Mouse (Mus musculus): ENCODE data around the gene Gtf2ird1.
"Not testable (repeated sequence)": the region's sequence is repeated elsewhere in the genome, so short reads cannot be mapped to it uniquely, and the experiment has no call there.

Gtf2ird1 gene

GRCm38 (mm10) chr5:134456503-134456962, at the start of gene Gtf2ird1:
TSS of gene Gtf2ird1 (minus strand) at chr5:134456716.
- DNase-seq (ENCODE audit: low read depth, low spot score) = peak; percentile 57

- no peak for DNase-seq (ENCODE audit: low read depth, low spot score)
Measured at GRCm38 (mm10) chr5:134505810-134506292, 49.3 kb upstream of the Gtf2ird1 start.

DNA sequence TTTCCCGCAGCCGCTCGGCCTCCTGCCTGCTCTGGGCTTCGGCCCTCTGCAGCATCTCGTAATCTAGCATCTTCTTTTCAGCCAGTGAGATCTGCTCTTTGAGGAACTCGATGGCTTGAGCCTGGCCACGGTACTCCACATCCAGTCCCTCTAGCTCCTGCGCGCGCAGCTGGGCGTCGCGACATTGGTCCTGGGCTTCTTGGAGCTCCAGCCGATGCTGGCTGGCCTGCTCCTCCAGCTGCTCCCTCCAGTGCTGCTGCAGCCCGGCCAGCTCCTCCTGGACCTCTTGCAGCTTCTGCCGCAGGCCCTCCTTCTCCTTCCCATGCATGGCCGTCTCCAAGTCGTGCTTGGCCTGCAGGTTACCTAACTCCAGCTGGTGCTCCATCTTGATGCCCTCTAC, 46.1 kb upstream of the Gtf2ird1 start:
- DNase-seq (ENCODE audit: low read depth, low spot score) = no peak

- no peak for DNase-seq (ENCODE audit: low read depth, low spot score)
Measured at GRCm38 (mm10) chr5:134501453-134501852, 44.9 kb upstream of the Gtf2ird1 start.

DNA sequence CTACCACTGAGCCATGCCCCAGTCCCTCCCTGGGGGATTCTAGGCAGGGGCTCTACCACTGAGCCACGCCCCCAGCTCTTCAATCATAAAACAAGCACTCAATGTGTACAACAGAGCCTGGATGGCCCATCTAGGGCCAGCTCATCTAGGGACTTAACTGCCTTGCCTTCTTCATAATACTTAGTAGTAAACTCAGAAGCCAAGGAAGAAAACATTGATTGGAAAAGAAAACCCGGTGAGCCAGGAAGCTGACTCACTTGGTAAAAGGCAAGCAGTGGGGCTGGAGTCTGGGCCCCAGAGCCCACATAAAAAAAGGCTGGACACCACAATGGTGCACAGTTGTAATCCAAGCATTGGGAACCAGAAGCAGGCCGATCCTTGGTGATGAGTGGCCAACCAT, 44.2 kb upstream of the Gtf2ird1 start:
- no peak for DNase-seq (ENCODE audit: low read depth, low spot score)

DNA sequence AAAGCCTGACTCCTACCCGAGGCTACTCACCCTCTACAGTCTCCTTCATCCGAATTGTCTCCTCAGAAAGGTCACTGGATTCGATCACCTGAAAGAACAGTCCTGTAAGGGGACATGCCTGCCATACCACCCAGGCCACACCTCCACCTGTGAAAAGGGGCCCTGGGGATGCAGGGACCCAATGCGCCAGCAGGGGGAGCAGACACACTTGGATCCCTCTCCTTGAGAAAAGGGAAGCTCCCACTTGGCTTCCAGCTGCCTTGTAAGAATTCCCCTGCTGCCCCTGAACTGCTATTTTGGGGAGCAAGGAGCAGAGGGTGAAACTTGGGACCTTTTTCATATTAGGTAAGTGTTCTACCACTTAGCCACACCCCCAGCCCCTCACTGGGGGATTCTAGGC, 43.5 kb upstream of the Gtf2ird1 start:
- no peak for DNase-seq (ENCODE audit: low read depth, low spot score)

- DNase-seq (ENCODE audit: low read depth, low spot score) = no peak
Measured at GRCm38 (mm10) chr5:134497026-134497425, 40.5 kb upstream of the Gtf2ird1 start.

DNA sequence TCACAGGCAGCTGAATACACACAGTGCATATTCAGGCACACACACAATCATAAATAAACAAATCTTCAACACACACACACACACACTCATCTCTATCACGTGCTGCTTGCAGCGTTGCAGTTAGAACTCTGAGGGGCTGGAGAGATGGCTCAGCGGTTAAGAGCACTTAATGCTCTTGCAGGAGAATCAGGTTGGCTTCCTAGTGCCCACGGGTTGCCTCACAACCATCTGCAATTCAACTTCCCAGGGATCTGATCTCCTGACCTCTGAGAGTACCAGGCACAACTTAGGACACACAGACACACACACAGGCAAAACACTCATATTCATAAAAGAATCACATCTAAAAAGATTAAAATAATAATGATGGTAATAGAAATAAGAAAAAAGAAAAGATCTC, 39.3 kb upstream of the Gtf2ird1 start:
- DNase-seq (ENCODE audit: low read depth, low spot score) = no peak

DNA sequence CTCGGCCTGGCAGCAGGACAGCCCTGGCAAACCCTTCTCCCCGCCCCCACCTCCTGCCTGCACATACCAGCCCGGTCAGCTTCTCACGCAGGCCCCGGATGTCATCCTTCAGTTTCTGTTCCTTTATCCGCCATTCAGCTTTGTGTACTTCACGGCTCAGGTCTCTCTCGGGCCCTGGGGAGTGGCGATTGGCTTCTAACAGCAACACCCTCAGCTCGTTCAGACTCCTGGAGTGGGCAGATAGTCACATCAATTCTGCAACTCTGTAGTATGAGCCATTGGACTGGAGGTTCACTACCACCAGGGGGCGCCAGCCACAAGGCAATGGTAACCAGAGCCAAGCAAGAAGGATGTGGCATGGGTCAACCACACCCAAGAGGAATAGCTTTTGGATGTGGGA, 37.6 kb upstream of the Gtf2ird1 start:
- DNase-seq (ENCODE audit: low read depth, low spot score) = peak; percentile 69

DNA sequence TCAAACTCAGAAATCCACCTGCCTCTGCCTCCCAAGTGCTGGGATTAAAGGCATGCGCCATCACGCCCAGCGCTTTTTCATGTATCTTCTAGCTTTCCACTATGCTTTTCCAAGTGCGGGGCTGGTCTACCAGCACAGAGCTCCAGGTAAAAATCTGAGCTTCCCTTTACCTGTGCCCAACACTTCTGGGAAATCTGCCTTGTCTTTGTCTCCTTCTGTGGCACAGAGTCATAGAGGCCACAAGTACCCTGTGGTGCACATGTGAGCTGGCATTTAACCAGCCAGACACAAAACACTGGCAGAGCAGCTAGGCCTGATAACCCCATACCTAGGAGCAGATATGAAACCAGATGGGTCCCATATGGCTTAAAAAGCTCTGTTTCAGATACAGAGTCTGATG, 36.4 kb upstream of the Gtf2ird1 start:
- DNase-seq (ENCODE audit: low read depth, low spot score) = no peak

DNA sequence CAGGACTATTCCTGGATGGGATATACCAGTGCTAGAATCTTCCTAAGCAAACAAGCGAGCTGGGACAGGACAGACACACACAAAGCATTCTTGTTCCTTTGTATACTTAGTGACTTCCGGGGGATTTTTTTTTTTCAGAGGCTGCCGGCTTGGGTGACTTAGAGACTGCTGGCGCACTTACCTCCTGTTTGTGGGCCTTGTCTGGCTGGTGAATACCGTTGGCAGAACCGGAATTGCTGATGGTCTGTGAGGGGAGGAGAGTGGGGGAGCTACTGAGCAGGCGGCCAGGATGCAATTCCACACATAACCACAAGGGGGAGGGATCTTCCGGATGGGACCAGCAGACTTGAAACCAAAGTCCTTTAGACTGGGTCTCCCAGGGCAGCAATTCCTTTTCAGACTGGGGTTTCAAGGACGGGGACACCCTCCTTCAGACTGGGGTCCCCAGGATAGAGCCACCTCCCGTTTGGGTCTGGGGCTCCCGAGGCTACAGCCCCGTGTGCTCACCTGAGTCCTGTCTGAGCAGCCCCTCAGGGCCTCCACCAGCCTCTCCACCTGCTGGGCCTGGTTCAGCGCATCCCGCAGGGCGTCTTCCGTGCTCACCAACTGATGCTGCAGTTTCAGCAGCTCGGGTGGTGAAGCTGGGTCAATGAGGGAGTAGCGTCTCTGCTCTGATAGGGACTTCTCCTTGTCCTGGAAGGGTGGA, 35.3 kb upstream of the Gtf2ird1 start:
- DNase-seq (ENCODE audit: low read depth, low spot score) = peak; percentile 73

DNA sequence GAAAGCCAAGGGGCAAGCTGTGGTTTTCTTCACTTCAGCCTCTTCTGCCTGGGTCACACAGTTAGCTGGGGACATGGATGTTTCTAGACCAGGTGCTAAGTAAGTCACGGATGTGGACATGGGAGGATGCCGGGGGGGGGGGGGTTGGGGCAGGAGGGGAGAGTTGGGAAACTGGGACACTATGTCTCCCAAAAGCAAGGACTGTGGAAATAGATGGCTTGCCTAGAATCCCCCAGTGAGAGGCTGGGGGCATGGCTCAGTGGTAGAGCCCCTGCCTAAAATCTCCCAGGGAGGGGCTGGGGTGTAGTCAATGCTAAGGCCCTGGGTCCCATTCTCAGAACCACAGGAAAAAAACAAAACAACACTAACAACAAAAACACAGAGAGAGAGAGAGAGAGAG, 34.7 kb upstream of the Gtf2ird1 start:
- DNase-seq (ENCODE audit: low read depth, low spot score) = no peak

DNA sequence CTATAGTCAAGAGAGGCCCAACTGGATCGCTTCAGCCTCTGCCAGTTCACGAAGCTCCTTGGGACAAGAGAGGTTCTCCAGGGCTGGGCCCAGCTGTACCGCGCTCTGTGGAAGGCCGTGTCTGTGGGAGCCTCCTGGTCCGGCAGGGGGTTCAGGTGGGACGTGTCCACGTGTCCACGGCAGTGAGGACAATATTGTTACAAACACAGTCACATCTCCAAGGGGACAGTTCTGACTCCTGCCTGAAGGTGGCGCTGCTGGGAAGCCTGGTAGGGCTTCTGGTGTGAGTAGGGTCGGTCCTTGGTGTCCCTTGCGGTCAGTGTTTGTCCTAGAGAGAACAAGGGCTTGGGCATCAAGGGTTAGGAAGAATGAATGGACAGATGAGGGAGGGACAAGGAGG, 33.9 kb upstream of the Gtf2ird1 start:
- DNase-seq (ENCODE audit: low read depth, low spot score) = no peak

GRCm38 (mm10) chr5:134489583-134489982, 33.1 kb upstream of the Gtf2ird1 start:
- no peak for DNase-seq (ENCODE audit: low read depth, low spot score)

- DNase-seq (ENCODE audit: low read depth, low spot score) = no peak
Measured at GRCm38 (mm10) chr5:134488596-134488995, 32.1 kb upstream of the Gtf2ird1 start.

DNA sequence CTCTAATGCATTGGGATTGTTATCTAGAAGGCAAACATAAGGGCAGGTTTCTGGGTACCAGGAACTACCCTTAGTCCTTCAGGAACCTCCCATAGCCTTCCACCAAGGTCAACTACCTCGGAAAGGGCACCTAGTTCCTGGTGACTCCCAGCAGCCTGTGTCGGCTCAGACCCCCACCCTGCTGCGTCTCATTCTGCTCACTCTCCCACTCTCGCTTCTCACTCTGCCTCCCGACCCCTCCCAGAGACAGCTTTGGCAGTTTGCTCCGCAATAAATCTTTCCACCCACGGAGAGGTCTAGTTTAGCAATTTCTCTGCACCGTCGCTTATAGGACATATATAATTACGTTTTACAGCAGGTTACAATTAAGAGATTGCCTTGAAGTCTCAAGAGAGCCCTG, 31.5 kb upstream of the Gtf2ird1 start:
- no peak for DNase-seq (ENCODE audit: low read depth, low spot score)

DNA sequence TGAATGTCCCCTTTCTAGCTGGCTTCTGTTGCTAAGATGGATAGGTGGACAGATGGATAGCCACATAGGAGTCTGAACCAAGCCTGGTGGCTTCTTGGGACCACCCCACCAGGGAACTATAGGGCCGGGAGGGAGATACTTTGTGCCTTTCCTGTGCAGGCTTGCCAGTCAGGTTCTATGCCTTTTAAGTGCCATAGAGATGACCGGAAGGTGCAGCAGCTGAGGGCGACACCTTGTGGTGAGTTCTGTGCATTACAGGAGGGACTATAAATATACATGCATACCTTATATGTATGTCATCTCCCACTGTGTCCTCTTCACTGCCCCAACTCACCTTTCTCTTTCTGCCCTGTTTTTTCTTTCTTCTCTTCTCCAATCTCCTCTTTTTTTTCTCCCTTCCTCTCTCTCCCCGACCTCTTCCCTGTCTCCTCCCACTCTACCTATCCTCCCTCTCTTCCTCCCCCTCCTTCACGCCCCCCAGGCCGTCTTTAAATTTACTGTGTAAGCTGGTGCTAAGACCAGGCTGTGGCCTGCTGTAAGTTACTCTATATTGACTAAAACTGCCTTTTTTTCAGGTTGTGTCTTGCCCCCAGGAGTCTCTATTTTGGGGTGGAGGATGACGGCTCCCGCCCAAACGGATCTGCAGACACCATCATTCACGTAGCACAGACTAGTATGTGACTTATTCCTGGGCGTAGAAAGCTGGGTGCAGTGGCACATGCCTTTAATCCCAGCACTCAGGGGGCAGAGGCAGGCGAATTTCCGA, 29.6 kb upstream of the Gtf2ird1 start:
- DNase-seq (ENCODE audit: low read depth, low spot score) = peak; percentile 75

GRCm38 (mm10) chr5:134485183-134485730, 28.7 kb upstream of the Gtf2ird1 start:
- DNase-seq (ENCODE audit: low read depth, low spot score) = no peak

DNA sequence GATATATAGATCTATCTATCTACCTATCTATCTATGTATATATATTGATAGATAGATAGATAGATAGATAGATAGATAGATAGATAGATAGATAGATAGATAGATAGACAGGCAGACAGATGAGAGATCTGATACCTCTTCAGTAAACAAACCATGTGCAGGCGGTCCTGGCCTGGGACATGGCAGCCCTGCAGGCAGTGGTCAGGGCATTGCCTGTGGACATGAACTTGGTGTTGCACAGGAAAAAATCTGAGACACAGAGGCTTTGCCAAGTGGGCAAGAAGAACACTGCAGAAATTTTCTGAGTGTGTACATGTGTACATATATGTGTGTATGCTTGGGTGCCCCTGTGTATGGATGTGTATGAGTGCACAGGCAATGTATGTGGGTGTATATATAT, 26.8 kb upstream of the Gtf2ird1 start:
- DNase-seq (ENCODE audit: low read depth, low spot score) = no peak

- DNase-seq (ENCODE audit: low read depth, low spot score) = no peak
Measured at GRCm38 (mm10) chr5:134482331-134482730, 25.8 kb upstream of the Gtf2ird1 start.

GRCm38 (mm10) chr5:134478886-134479285, 22.4 kb upstream of the Gtf2ird1 start:
- not testable (repeated sequence) for DNase-seq (ENCODE audit: low read depth, low spot score)

GRCm38 (mm10) chr5:134475686-134476085, 19.2 kb upstream of the Gtf2ird1 start:
- DNase-seq (ENCODE audit: low read depth, low spot score) = not testable (repeated sequence)
